14 mouse cellular contexts compared by ENCODE assay signal in the genomic region with DNA sequence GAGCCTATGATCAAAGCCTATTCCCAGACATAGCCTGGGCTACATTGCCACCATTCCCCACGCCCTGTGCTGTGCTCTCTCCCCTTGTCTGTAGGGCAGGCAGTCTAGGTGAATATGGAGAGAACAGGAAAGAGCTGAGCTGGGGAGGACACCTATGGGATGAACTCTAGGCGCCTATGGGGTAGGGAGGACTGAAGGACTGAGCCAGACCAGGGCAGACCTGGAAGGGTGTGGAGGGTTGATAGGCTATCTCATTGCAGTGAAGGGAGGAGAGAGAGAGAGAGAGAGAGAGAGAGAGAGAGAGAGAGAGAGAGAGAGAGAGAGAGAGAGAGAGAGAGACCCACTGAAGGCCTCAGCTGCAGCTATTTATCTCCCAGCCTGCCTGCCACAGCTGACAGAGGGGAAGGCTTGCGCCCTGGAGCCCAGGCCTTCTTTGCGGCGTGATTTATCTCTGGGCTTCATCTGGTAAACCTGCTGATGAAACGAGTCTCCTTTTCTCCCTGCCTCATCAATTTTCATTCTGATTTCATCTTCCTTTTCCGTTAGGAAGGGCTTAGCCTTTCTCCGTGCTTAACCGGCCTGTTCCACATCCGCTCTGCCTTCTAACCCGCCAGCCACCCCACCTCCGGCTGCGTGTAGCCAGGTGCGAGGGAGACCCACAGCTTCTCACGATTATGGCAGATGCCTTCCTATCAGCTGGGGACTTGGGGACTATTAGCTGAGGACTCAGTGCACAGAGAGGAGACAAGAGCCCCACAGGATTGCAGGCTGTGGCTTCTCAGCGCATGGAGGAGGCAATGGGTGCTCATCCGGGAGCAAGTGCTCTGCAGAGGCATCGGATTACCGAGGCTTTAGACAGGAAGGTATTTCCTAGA. TPM values are rescaled to one million over a fixed set of nuclear protein-coding genes. Genes with fewer than 3 reads are reported as not detected.
DNase-seq lines count a peak whose midpoint lies in the region; ATAC-seq and TF ChIP-seq lines count a peak whose summit lies in the region.
"Had no signal": no experiment of that assay in that cellular context is flagged by ENCODE, and none has a peak within 500 bp of the region (broad histone marks: within the 10 kb centered on the region; RNA-seq: fewer than 3 reads in every experiment).

No protein-coding gene starts in this region.

- H3K9ac ChIP-seq in embryonic facial prominence, embryonic 14.5 days (ENCODE audit: low read depth, low read length) = no peak overlapping the region
- peak overlapping the region; percentile 24; the same call in 1 of the 2 replicates for H3K9ac ChIP-seq in hindbrain, embryonic 14.5 days
- H3K9ac ChIP-seq in neural tube, embryonic 11.5 days (ENCODE audit: low read length) = no peak overlapping the region
- H3K9ac ChIP-seq: heart, embryonic 15.5 days had no signal

- TF ChIP-seq CTCF in layer of hippocampus, adult 2 months (conservative IDR thresholded peaks at IDR 0.05) = no peak

- WGBS in embryonic facial prominence, embryonic 14.5 days = 32% methylated on average over 19 of the region's 19 CpGs
- 38% methylated on average over 19 of the region's 19 CpGs for WGBS in hindbrain, embryonic 14.5 days
- 46% methylated on average over 19 of the region's 19 CpGs for WGBS in neural tube, embryonic 11.5 days

- no peak overlapping the region for H3K4me2 ChIP-seq in embryonic facial prominence, embryonic 14.5 days (ENCODE audit: low read depth, low read length)
- H3K4me2 ChIP-seq in hindbrain, embryonic 14.5 days (replicated peaks) = no peak overlapping the region
- H3K4me2 ChIP-seq in neural tube, embryonic 11.5 days (ENCODE audit: low read depth) = no peak overlapping the region
- H3K4me2 ChIP-seq: heart, embryonic 15.5 days had no signal

- no peaks in the 10 kb centered on the region for H3K36me3 ChIP-seq in embryonic facial prominence, embryonic 14.5 days (ENCODE audit: control insufficient read depth, insufficient read depth, low read length)
- H3K36me3 ChIP-seq in hindbrain, embryonic 14.5 days (replicated peaks; ENCODE audit: control insufficient read depth, insufficient read depth) = no peaks in the 10 kb centered on the region
- no peaks in the 10 kb centered on the region for H3K36me3 ChIP-seq in neural tube, embryonic 11.5 days (ENCODE audit: control insufficient read depth, insufficient read depth, low read length)
- H3K36me3 ChIP-seq: heart, embryonic 15.5 days had no signal

- H3K27ac ChIP-seq in layer of hippocampus, adult 2 months = peak overlapping the region; percentile 70
- H3K27ac ChIP-seq in embryonic facial prominence, embryonic 14.5 days (replicated peaks; ENCODE audit: low read depth, low read length) = no peak overlapping the region
- peak overlapping the region; percentile 85 for H3K27ac ChIP-seq in hindbrain, embryonic 14.5 days
- peak overlapping the region; percentile 75 for H3K27ac ChIP-seq in neural tube, embryonic 11.5 days (ENCODE audit: low read depth, low read length)
- H3K27ac ChIP-seq: heart, embryonic 15.5 days had no signal

- H3K27me3 ChIP-seq in embryonic facial prominence, embryonic 14.5 days (replicated peaks; ENCODE audit: control insufficient read depth, insufficient read depth, low read length) = no peaks in the 10 kb centered on the region
- H3K27me3 ChIP-seq in hindbrain, embryonic 14.5 days (ENCODE audit: control insufficient read depth, insufficient read depth, low read length) = no peaks in the 10 kb centered on the region
- H3K27me3 ChIP-seq in neural tube, embryonic 11.5 days (ENCODE audit: control insufficient read depth, insufficient read depth, low read length) = no peaks in the 10 kb centered on the region
- H3K27me3 ChIP-seq: heart, embryonic 15.5 days had no signal

- peak; percentile 62; the same call in 1 of the 2 replicates for ATAC-seq in embryonic facial prominence, embryonic 14.5 days (ENCODE audit: low read depth)
- peak; percentile 55; the same call in 1 of the 2 replicates for ATAC-seq in hindbrain, embryonic 14.5 days (ENCODE audit: low FRiP score)
- ATAC-seq in neural tube, embryonic 11.5 days (ENCODE audit: insufficient read depth, low FRiP score, low TSS enrichment) = no peak
- ATAC-seq: intestine, embryonic 16.5 days had no signal

- no peak for DNase-seq in layer of hippocampus, adult 2 months (ENCODE audit: low spot score in 2 of 2)
- DNase-seq in layer of hippocampus, postnatal 25 days (ENCODE audit: extremely low spot score in 1 of 2, low spot score in 1 of 2) = no peak
- no peak for DNase-seq in embryonic facial prominence, embryonic 14.5 days (ENCODE audit: low spot score)
- DNase-seq in hindbrain, embryonic 14.5 days (ENCODE audit: low spot score) = no peak
- peak; percentile 53 for DNase-seq in neural tube, embryonic 11.5 days (ENCODE audit: low spot score)
- no peak for DNase-seq in gastrocnemius, postnatal 10 days
- DNase-seq in cerebellum, adult 8-10 months = no peak
- DNase-seq in urinary bladder, postnatal 36 days (ENCODE audit: low spot score in 2 of 2) = no peak
- DNase-seq: gastrocnemius, postnatal 36 days; lung, adult 18-20 months had no signal

- no peaks in the 10 kb centered on the region for H3K4me1 ChIP-seq in embryonic facial prominence, embryonic 14.5 days (ENCODE audit: control insufficient read depth, insufficient read depth, low read length)
- peaks cover 8% of the 10 kb centered on the region for H3K4me1 ChIP-seq in hindbrain, embryonic 14.5 days (replicated peaks; ENCODE audit: control insufficient read depth, insufficient read depth, low read length)
- peaks cover 6% of the 10 kb centered on the region; the same call in 1 of the 2 replicates for H3K4me1 ChIP-seq in neural tube, embryonic 11.5 days (ENCODE audit: control insufficient read depth, insufficient read depth, low read length)

- no peak overlapping the region for H3K4me3 ChIP-seq in layer of hippocampus, adult 2 months
- no peak overlapping the region for H3K4me3 ChIP-seq in embryonic facial prominence, embryonic 14.5 days (ENCODE audit: low read depth, low read length)
- no peak overlapping the region for H3K4me3 ChIP-seq in hindbrain, embryonic 14.5 days (replicated peaks; ENCODE audit: low read length)
- H3K4me3 ChIP-seq in neural tube, embryonic 11.5 days (ENCODE audit: low read depth, low read length) = no peak overlapping the region
- H3K4me3 ChIP-seq: erythroblast, embryonic 14.5 days; heart, embryonic 15.5 days had no signal

- no peaks in the 10 kb centered on the region for H3K9me3 ChIP-seq in embryonic facial prominence, embryonic 14.5 days (ENCODE audit: control insufficient read depth, low read length)
- no peaks in the 10 kb centered on the region for H3K9me3 ChIP-seq in hindbrain, embryonic 14.5 days (ENCODE audit: control insufficient read depth, low read length)
- H3K9me3 ChIP-seq in neural tube, embryonic 11.5 days (ENCODE audit: control insufficient read depth, low read length) = no peaks in the 10 kb centered on the region
- H3K9me3 ChIP-seq: heart, embryonic 15.5 days had no signal

RNA-seq across cellular contexts. Expression of gene Lrrn2, which starts 48.2 kb away (rescaled TPM):
- 100 to 1,000 TPM; 218 to 236 TPM for total RNA-seq in layer of hippocampus, adult 2 months (2021)
- 100 to 1,000 TPM; 208 to 219 TPM for total RNA-seq in layer of hippocampus, postnatal 25 days (2021)
- polyA plus RNA-seq in embryonic facial prominence, embryonic 14.5 days (2014; fragmentation: Nextera tagmentation; extraction: Ambion mirVana) = 7.0 and 10.2 TPM in 2 replicates
- polyA plus RNA-seq in hindbrain, embryonic 14.5 days (2014; fragmentation: Nextera tagmentation; extraction: Ambion mirVana) = 40.7 and 45.3 TPM in 2 replicates
- polyA plus RNA-seq in neural tube, embryonic 11.5 days (2014; fragmentation: Nextera tagmentation; extraction: Ambion mirVana) = 8.1 and 8.5 TPM in 2 replicates
- total RNA-seq in gastrocnemius, postnatal 10 days (2021) = 1 to 10 TPM; 2.8 to 3.7 TPM
- total RNA-seq: CH12.LX had no signal
- polyA plus RNA-seq: erythroblast, embryonic 14.5 days had no signal

Comparison
In these comparisons a context has a peak if more than half of its experiments do, and no peak if none do; other contexts are left out.
1. RNA of gene Lrrn2, which starts 48.2 kb away (total RNA-seq): 218 to 236 TPM in layer of hippocampus, adult 2 months and 208 to 219 TPM in layer of hippocampus, postnatal 25 days; 2.8 to 3.7 TPM in gastrocnemius, postnatal 10 days; every median in the first group is over 10 times any median in the second.